Mouse (Mus musculus) lung, adult 2 months (tissue): ENCODE data around the gene Cpt1a.

ENCODE experiments used
- CTCF ChIP-seq: fragments of 200-500 bp; IDR thresholded peaks from 2 replicates; pipeline ENCODE4 v1.5.1; 2011; ENCODE audit warnings: mild to moderate bottlenecking, low read length, control low read depth; ENCODE audit not compliant: insufficient read depth
- POLR2A ChIP-seq: fragments of 200-500 bp; IDR thresholded peaks from 2 replicates; pipeline ENCODE4 v1.6.1; 2011; ENCODE audit warnings: low read depth, mild to moderate bottlenecking, control low read depth, low read length, borderline replicate concordance; ENCODE audit errors: extremely low read depth

GRCm38 (mm10) chr19:3400057-3400456 is 77.9 kb downstream of the Cpt1a start:
- TF ChIP-seq POLR2A, result no peak
- TF ChIP-seq CTCF, result no peak
